Mouse (Mus musculus) layer of hippocampus, postnatal 25 days (tissue): ENCODE results near the gene AU022252. TPM values are rescaled to one million over a fixed set of nuclear protein-coding genes. Genes with fewer than 3 reads are reported as not detected.
"Not testable (repeated sequence)": the region's sequence is repeated elsewhere in the genome, so short reads cannot be mapped to it uniquely, and the experiment has no call there.

Experiments used
- DNase-seq, 2 experiments: peaks; one replicate each; pipeline ENCODE4 v3.0.0; 2022; ENCODE audit warnings: mixed read lengths in 2 of 2, low spot score in 1 of 2; ENCODE audit errors: extremely low spot score in 1 of 2
- total RNA-seq, 2 experiments: library from RNA; stranded (reverse); gene quantifications; 2 replicates each; pipeline ENCODE4 v1.2.3; 2021

The AU022252 gene
- total RNA-seq, result 10 to 100 TPM; 32.4 to 36.7 TPM

DNA sequence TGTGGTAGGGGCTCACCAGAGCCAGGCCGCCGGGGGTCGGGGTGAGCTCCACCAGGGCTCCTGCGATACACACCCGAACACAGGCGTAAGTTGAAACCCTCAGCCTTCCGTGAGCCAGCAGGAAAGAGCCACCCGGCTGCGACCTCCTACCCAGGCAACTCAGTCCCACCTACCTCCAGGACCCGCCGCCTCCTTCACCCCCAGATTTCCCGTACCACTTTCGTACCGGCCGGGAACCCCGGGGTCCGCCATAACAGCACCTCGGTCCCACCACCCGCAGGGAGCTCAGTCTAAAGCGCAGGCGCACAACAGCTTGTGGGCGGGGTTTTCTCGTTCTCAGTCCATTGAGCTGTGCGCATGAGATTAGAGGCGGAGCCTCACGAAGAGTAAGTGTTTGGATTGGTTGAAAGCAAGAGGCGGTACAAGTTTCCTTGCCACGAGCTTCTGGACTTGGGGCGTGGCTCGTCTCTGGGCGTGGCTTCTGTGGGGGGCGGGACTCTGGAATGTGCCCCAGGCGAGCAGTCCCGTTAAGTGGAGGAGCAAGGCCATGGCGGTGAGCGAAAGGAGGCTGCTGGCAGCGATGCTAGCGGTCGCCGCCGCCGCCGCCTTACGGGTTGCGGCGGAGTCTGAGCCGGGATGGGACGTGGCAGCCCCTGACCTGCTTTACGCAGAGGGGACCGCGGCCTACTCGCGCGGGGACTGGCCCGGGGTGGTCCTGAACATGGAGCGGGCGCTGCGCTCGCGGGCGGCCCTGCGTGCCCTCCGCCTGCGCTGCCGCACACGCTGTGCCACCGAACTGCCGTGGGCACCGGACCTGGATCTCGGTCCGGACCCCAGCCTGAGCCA lies at the start of gene AU022252, which contains the start of gene P3h1:
Gene AU022252 (minus strand): TSS at position 303 of the 846 bp plus-strand sequence.
Gene P3h1 (plus strand): TSS at position 506 of the 846 bp plus-strand sequence.
- DNase-seq, result peak; percentile 93 to 96

DNA sequence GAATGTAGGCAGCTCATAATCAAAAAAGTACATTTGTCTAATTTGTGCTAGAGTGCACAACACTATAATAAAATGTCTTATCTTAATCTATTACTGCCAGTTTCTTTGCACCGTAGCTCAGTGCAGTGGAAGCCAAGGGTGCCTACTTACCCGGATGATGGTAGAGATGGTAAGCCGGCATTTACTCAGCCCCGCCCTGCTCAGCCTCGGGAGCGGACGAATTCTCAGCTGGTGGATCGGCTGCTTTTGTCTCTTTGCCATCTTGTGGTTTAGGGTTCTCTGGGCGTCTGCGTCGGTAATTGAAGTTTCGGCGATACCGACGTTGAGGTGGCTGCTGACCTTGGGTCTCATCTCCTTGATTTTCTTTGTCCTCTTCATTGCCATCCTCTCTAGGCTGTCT lies 46.3 kb upstream of the AU022252 start:
- not testable (repeated sequence) for DNase-seq

DNA sequence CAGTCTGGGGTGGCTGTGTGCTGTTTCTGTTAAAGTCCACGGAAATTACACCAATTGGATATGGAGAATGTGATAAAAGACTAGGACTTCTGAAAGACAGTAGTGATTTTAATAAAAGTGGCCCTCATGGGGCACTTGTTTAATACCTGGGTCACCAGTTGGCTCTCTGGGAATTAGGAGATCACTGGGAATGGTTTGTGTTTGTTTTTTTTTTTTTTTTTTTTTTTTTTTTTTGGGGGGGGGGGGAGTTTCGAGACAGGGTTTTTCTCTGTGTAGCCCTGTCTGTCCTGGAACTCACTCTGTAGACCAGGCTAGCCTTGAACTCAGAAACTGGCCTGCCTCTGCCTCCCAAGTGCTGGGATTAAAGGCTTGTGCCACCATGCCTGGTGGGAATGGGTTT lies 43.2 kb upstream of the AU022252 start:
- DNase-seq, result no peak

- DNase-seq, result no peak
Observed at GRCm38 (mm10) chr4:119275226-119275625, 42.7 kb upstream of the AU022252 start.

GRCm38 (mm10) chr4:119274627-119275026 lies 42.1 kb upstream of the AU022252 start:
- no peak for DNase-seq

GRCm38 (mm10) chr4:119266606-119267005 lies 34.1 kb upstream of the AU022252 start:
- DNase-seq, result no peak

DNA sequence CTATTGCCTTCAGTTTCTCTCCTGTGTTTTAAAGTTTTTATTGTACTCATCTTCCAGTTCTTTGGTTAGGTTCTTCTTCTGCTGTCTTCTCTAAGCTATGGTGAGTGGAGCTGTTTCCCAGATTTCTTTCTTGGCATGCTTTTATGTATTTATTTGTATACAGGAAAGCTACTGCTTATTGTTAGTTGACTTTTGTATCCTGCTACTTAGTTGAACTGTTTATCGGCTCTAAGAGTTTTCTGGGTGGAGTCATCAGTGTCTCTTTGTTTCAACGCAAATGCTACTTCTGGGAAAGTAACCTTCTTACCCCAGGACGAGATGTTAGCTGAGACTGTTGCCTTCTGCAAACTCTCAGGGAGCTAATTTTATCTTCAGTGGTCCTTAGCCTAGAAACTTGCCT lies 30.9 kb upstream of the AU022252 start:
- DNase-seq, result no peak

DNA sequence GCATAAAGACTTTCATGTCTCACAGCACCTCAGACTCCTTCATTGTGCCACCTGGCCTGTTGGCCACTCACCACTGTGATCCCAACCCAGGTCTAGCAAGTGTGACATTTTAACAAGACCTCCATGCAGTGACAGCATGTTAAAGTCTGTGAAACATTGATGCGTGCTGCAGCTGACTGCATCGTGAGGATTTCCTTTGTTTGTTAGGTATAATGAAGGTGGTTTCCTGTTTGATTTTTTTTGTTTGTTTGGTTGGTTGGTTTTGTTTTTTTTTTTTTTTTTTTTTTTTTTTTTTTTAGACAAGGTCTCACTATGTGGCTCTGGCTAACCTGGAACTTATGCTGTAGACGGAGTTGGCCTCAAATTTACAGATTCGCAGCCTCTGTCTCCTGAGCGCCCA lies 30.0 kb upstream of the AU022252 start:
- DNase-seq, result no peak

- DNase-seq, result no peak
Observed at GRCm38 (mm10) chr4:119261087-119261713, 28.7 kb upstream of the AU022252 start.

DNA sequence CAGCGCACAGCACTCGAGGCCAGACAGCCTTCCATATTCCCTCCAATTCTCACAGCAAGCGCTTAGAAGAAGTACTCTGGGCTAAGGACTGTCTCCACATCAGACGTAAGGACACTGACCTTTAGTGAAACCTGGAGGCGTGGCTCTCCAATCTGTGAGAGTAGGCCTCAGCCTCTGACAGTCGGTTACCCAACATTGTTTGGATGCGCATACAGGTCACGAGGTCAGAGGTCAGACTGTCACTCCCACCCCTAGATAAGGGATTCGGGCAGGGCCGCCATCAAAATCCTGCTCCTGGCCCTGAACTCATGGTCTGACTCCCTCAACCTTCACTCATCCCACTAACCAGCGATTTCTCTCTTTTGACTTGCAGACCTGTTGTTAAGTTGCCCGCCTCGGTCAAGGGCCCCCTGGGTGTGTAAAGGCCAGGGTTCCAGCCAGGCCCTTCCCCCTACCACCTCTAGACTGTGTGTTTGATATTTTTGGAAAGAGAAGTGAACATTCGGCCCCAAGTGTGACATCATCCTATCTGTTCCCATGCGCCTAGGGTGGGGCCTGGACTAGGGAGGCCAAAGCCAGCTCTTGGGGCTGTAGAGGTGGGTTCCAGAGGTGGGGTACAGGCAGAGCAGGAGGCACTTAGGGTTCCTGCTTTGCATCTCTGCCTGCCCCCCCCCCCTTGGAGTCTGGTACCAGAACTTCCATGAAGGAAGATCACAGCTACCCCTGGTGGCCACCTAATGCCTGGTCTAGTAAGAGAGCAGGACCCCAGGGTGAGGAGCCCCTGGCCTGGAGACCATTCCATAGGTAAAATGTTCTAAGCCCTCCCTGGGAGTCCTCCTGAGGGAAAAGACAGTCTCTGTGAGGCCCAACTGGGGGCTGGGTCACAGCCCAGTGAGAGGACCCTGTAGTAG lies 27.1 kb upstream of the AU022252 start:
- DNase-seq, result no peak

GRCm38 (mm10) chr4:119257083-119257482 lies 24.6 kb upstream of the AU022252 start:
- DNase-seq, result no peak

DNA sequence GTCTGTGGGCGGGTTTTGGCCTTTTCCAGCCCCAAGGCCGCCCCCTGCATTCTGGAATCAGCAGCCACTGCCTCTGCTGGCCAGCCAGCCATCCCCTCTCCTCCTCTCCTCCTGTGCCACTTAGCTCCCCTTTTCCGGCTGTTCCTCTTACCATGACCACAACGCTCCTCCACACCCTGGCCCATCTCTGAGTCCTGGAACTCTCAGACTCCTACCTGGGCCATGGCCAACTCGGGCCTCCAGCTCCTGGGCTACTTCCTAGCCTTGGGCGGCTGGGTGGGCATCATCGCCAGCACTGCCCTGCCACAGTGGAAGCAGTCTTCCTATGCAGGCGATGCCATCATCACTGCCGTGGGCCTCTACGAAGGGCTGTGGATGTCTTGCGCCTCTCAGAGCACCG lies 22.8 kb upstream of the AU022252 start, which contains the start of gene Cldn19:
Gene Cldn19 (plus strand): TSS at position 64 of the 400 bp plus-strand sequence.
- DNase-seq, result no peak

- DNase-seq, result no peak
Observed at GRCm38 (mm10) chr4:119254012-119254618, 21.6 kb upstream of the AU022252 start.

GRCm38 (mm10) chr4:119252025-119252808 lies 19.7 kb upstream of the AU022252 start:
- DNase-seq, result no peak

DNA sequence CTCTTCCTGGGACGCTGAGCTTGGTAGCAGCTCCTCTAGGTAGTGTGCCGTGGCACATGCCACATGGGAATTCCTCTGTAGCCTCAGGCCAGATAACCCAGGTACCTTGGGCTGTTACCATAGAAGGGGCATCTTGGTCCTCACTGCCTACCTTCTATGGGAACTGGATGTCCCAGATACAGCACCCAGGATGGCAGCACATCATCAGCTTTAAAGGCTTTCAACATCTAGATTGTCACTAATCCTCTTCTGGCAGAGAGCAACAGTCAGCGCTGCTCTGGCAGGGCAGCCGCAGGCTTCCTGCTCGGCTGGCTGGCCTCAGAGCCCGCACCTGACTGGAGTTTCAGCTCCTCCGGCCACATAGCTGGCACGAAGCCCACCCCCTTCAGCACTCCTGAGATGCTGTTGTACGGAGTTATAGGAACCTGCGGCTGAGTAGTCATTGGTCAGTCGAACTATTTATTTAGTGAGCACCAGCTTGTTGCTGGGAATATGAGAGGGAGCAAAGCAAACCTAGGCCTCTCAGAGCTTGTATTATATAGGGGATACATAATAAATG lies 16.0 kb upstream of the AU022252 start:
- DNase-seq, result no peak

- peak; percentile 60 to 76 for DNase-seq
Observed at GRCm38 (mm10) chr4:119247462-119248235, 15.1 kb upstream of the AU022252 start.

GRCm38 (mm10) chr4:119246688-119247225 lies 14.2 kb upstream of the AU022252 start:
- DNase-seq, result no peak

- no peak for DNase-seq
Observed at GRCm38 (mm10) chr4:119245961-119246360, 13.4 kb upstream of the AU022252 start.
